Mouse (Mus musculus) lung, postnatal 0 days (tissue): Measurements from ENCODE around the gene B4galt5.

ENCODE experiments used
- CTCF ChIP-seq: IDR thresholded peaks from 2 replicates; pipeline ENCODE4 v1.5.1; 2016; ENCODE audit warnings: antibody characterized with exemption, mild to moderate bottlenecking
- EP300 ChIP-seq: IDR thresholded peaks from 2 replicates; pipeline ENCODE4 v1.6.1; 2016; ENCODE audit warnings: antibody characterized with exemption, mild to moderate bottlenecking, control low read depth

DNA sequence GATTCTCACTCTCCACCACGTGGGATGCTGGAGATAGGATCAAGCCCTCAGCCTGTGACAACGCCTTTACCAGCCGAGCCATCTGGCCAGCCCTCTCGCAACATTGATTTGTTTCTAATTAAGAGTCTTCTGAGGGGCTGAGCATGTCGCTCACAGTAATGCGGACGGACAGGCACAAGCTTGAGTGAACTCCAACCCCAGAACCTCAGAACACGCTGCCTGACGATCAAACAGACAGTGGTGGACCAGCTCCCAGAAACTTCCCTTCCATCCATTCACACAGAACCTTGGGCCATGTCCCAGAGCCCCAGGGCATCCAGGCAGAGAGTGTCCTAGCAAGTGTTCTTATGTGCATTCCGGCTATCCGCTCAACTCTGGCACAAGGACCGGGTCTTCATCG, 72.0 kb downstream of the B4galt5 start:
- no peak for TF ChIP-seq CTCF
- TF ChIP-seq EP300: no peak
